Mouse (Mus musculus) CH12.LX (cell line): Measurements from ENCODE around the gene Lmntd2. TPM values are rescaled to one million over a fixed set of nuclear protein-coding genes. Genes with fewer than 3 reads are reported as not detected.

Experiments
- DNase-seq: peaks from one replicate; pipeline ENCODE4 v3.0.0-alpha.2; 2013; ENCODE audit errors: extremely low read depth
- H3K27ac ChIP-seq: 2 replicates; pipeline ENCODE4 v1.5.1; 2012; ENCODE audit warnings: low read depth, mild to moderate bottlenecking, control low read depth, moderate library complexity; ENCODE audit not compliant: insufficient read depth
- H3K27me3 ChIP-seq: replicated peaks from 2 replicates; pipeline ENCODE3; 2012; ENCODE audit warnings: inconsistent platforms
- H3K36me3 ChIP-seq, 2 experiments: replicated peaks in 1 of 2; 2 replicates each; pipeline versions ENCODE3 to v1.6.1; 2012; ENCODE audit warnings: inconsistent platforms in 1 of 2, low read length in 1 of 2, mild to moderate bottlenecking in 1 of 2, mixed read lengths in 1 of 2, moderate library complexity in 1 of 2; ENCODE audit not compliant: control insufficient read depth in 1 of 2, insufficient read depth in 1 of 2
- H3K4me1 ChIP-seq, 2 experiments: 2 replicates each; pipeline ENCODE4 v1.6.1; 2012; ENCODE audit warnings: inconsistent platforms in 1 of 2, moderate library complexity in 1 of 2; ENCODE audit not compliant: insufficient read depth in 2 of 2, control insufficient read depth in 1 of 2
- H3K4me2 ChIP-seq: 2 replicates; pipeline ENCODE4 v1.6.1; 2012; ENCODE audit warnings: low read depth, mild to moderate bottlenecking, control low read depth; ENCODE audit not compliant: poor library complexity, insufficient read depth, severe bottlenecking
- H3K4me3 ChIP-seq, 3 experiments: fragments of 150-350 bp in 1 of 3; sonication (generic) in 1 of 3; replicated peaks in 1 of 3; 2 replicates each; pipeline versions ENCODE3 to v1.5.1; 2011 to 2012; ENCODE audit warnings: low read depth in 2 of 3, low read length in 2 of 3, mild to moderate bottlenecking in 2 of 3, moderate library complexity in 2 of 3, control low read depth in 1 of 3, improper control_type of control experiment in 1 of 3, inconsistent platforms in 1 of 3, mixed read lengths in 1 of 3; ENCODE audit not compliant: poor library complexity in 1 of 3
- H3K79me2 ChIP-seq: replicated peaks from 2 replicates; pipeline ENCODE4 v1.6.1; 2012; ENCODE audit warnings: mild to moderate bottlenecking, moderate library complexity; ENCODE audit not compliant: control insufficient read depth, poor library complexity, insufficient read depth, severe bottlenecking; ENCODE audit errors: extremely low read depth
- H3K9ac ChIP-seq: 2 replicates; pipeline ENCODE4 v1.6.1; 2012; ENCODE audit warnings: low read depth, mild to moderate bottlenecking, control low read depth, moderate library complexity; ENCODE audit not compliant: insufficient read depth
- H3K9me3 ChIP-seq: replicated peaks from 2 replicates; pipeline ENCODE3; 2012; ENCODE audit warnings: low read length, inconsistent platforms, mixed read lengths
- BHLHE40 ChIP-seq: IDR thresholded peaks from 2 replicates; pipeline ENCODE4 v1.6.1; 2011; ENCODE audit warnings: mild to moderate bottlenecking, low read depth, low read length, improper control_type of control experiment
- CHD2 ChIP-seq: IDR thresholded peaks from 2 replicates; pipeline ENCODE4 v1.6.1; 2011; ENCODE audit warnings: low read length, improper control_type of control experiment
- CTCF ChIP-seq, 2 experiments: IDR thresholded peaks in 1 of 2; conservative IDR thresholded peaks in 1 of 2; 2 replicates each; pipeline ENCODE4 v1.5.1; 2011 to 2012; ENCODE audit warnings: low read depth in 2 of 2, low read length in 2 of 2, improper control_type of control experiment in 1 of 2, inconsistent platforms in 1 of 2, mild to moderate bottlenecking in 1 of 2, moderate library complexity in 1 of 2
- E2F4 ChIP-seq: IDR thresholded peaks from 2 replicates; pipeline ENCODE4 v1.6.1; 2011; ENCODE audit warnings: low read depth, low read length, improper control_type of control experiment; ENCODE audit not compliant: insufficient replicate concordance
- ELF1 ChIP-seq: IDR thresholded peaks from 2 replicates; pipeline ENCODE4 v1.6.1; 2014; ENCODE audit warnings: low read depth, mild to moderate bottlenecking, inconsistent platforms, low read length, improper control_type of control experiment
- EP300 ChIP-seq: IDR thresholded peaks from 2 replicates; pipeline ENCODE4 v1.6.1; 2011; ENCODE audit warnings: low read length, improper control_type of control experiment
- ETS1 ChIP-seq: conservative IDR thresholded peaks from 2 replicates; pipeline ENCODE4 v1.6.1; 2012; ENCODE audit warnings: low read depth, mild to moderate bottlenecking, inconsistent platforms, low read length, improper control_type of control experiment, moderate library complexity
- GABPA ChIP-seq: IDR thresholded peaks from 2 replicates; pipeline ENCODE4 v1.6.1; 2012; ENCODE audit warnings: low read depth, low read length, improper control_type of control experiment, inconsistent platforms; ENCODE audit not compliant: insufficient replicate concordance
- HCFC1 ChIP-seq: IDR thresholded peaks from 2 replicates; pipeline ENCODE4 v1.6.1; 2012; ENCODE audit warnings: low read depth, mild to moderate bottlenecking, inconsistent platforms, low read length, improper control_type of control experiment
- IRF4 ChIP-seq: IDR thresholded peaks from 2 replicates; pipeline ENCODE4 v1.6.1; 2014; ENCODE audit warnings: low read depth, mild to moderate bottlenecking, inconsistent platforms, low read length, improper control_type of control experiment
- JUN ChIP-seq: IDR thresholded peaks from 2 replicates; pipeline ENCODE4 v1.6.1; 2011; ENCODE audit warnings: low read depth, mild to moderate bottlenecking, low read length, improper control_type of control experiment, moderate library complexity; ENCODE audit not compliant: insufficient read depth
- JUND ChIP-seq: conservative IDR thresholded peaks from 2 replicates; pipeline ENCODE4 v1.6.1; 2011; ENCODE audit warnings: low read depth, low read length, improper control_type of control experiment
- KAT2A ChIP-seq: IDR thresholded peaks from 2 replicates; pipeline ENCODE4 v1.6.1; 2012; ENCODE audit warnings: low read length, improper control_type of control experiment, inconsistent platforms; ENCODE audit not compliant: insufficient replicate concordance
- MAZ ChIP-seq: IDR thresholded peaks from 2 replicates; pipeline ENCODE4 v1.6.1; 2012; ENCODE audit warnings: low read depth, mild to moderate bottlenecking, inconsistent platforms, low read length, improper control_type of control experiment, moderate library complexity
- MEF2A ChIP-seq: IDR thresholded peaks from 2 replicates; pipeline ENCODE4 v1.6.1; 2014; ENCODE audit warnings: low read depth, mild to moderate bottlenecking, inconsistent platforms, low read length, improper control_type of control experiment, borderline replicate concordance
- MXI1 ChIP-seq: IDR thresholded peaks from 2 replicates; pipeline ENCODE4 v1.6.1; 2011; ENCODE audit warnings: mild to moderate bottlenecking, low read depth, low read length, improper control_type of control experiment
- MYC ChIP-seq: IDR thresholded peaks from 2 replicates; pipeline ENCODE4 v1.6.1; 2011; ENCODE audit warnings: low read depth, mild to moderate bottlenecking, improper control_type of control experiment, low read length
- NELFE ChIP-seq: IDR thresholded peaks from 2 replicates; pipeline ENCODE4 v1.6.1; 2011; ENCODE audit warnings: low read depth, low read length, improper control_type of control experiment
- POLR2A ChIP-seq: IDR thresholded peaks from 2 replicates; pipeline ENCODE4 v1.6.1; 2011; ENCODE audit warnings: low read depth, mild to moderate bottlenecking, improper control_type of control experiment, low read length
- POLR2AphosphoS2 ChIP-seq: IDR thresholded peaks from 2 replicates; pipeline ENCODE4 v1.6.1; 2011; ENCODE audit warnings: low read depth, low read length, improper control_type of control experiment
- RAD21 ChIP-seq: IDR thresholded peaks from 2 replicates; pipeline ENCODE4 v1.6.1; 2011; ENCODE audit warnings: low read depth, mild to moderate bottlenecking, low read length, improper control_type of control experiment, moderate library complexity
- RCOR1 ChIP-seq: conservative IDR thresholded peaks from 2 replicates; pipeline ENCODE4 v1.6.1; 2012; ENCODE audit warnings: low read depth, mild to moderate bottlenecking, inconsistent platforms, low read length, improper control_type of control experiment
- SMC3 ChIP-seq: IDR thresholded peaks from 2 replicates; pipeline ENCODE4 v1.6.1; 2011; ENCODE audit warnings: low read depth, low read length, improper control_type of control experiment
- UBTF ChIP-seq: IDR thresholded peaks from 2 replicates; pipeline ENCODE4 v1.6.1; 2012; ENCODE audit warnings: low read depth, mild to moderate bottlenecking, inconsistent platforms, low read length, improper control_type of control experiment, moderate library complexity
- USF1 ChIP-seq: IDR thresholded peaks from 2 replicates; pipeline ENCODE4 v1.6.1; 2014; ENCODE audit warnings: low read depth, mild to moderate bottlenecking, inconsistent platforms, low read length, improper control_type of control experiment
- ZC3H11A ChIP-seq: IDR thresholded peaks from 2 replicates; pipeline ENCODE4 v1.6.1; 2012; ENCODE audit warnings: low read depth, mild to moderate bottlenecking, inconsistent platforms, low read length, improper control_type of control experiment
- ZKSCAN1 ChIP-seq: IDR thresholded peaks from 2 replicates; pipeline ENCODE4 v1.6.1; 2012; ENCODE audit warnings: low read depth, inconsistent platforms, low read length, improper control_type of control experiment, borderline replicate concordance
- ZMIZ1 ChIP-seq: IDR thresholded peaks from 2 replicates; pipeline ENCODE4 v1.6.1; 2012; ENCODE audit warnings: low read depth, mild to moderate bottlenecking, inconsistent platforms, low read length, improper control_type of control experiment
- dilution Hi-C: fragments of 300-500 bp; cut with MboI; formaldehyde crosslinking; loops from 2 replicates; pipeline ENCODE4 v1.14.3; 2020; ENCODE audit warnings: low sequenced_read_pairs; ENCODE audit not compliant: extremely low pct_unique_long_range_greater_than_20kb, extremely low pct_ligation_motif_present
- in situ Hi-C: fragments of 300-500 bp; cut with MboI; formaldehyde crosslinking; loops from 3 replicates; pipeline ENCODE4 v1.14.3; 2019; ENCODE audit warnings: low sequenced_read_pairs, low pct_ligation_motif_present, low pct_unique_long_range_greater_than_20kb, mixed read lengths
- polyA plus RNA-seq: library from polyadenylated mRNA; unstranded; fragments of >175 nt; gene quantifications from 2 replicates; pipeline ENCODE4 v1.2.1, GENCODE M21; 2012; ENCODE audit warnings: low read depth; ENCODE audit not compliant: insufficient read length
- total RNA-seq, 2 experiments: library from RNA; depleted of rRNA; stranded (reverse); fragments of 300-350 nt in 1 of 2; fragments of >200 nt in 1 of 2; gene quantifications; 2 replicates each; pipeline ENCODE4 v1.2.3; 2012 to 2014

Lmntd2 gene
- total and polyA plus RNA-seq, 3 experiments, result 0.89 to 1.1 (median 0.97) TPM

- no peaks in the 10 kb centered on the region for H3K79me2 ChIP-seq
- H3K27me3 ChIP-seq, result no peaks in the 10 kb centered on the region
- in situ Hi-C loops (no loop called here), dilution Hi-C loops (no loop called here)
- H3K9me3 ChIP-seq, result no peaks in the 10 kb centered on the region
- DNase-seq, result no peak
- no peak overlapping the region for H3K27ac ChIP-seq
- no peak overlapping the region for H3K9ac ChIP-seq
- H3K4me2 ChIP-seq, result no peak overlapping the region
- peaks cover 6 to 8% of the 10 kb centered on the region in 2 experiments for H3K36me3 ChIP-seq
- no peak overlapping the region for H3K4me3 ChIP-seq
- H3K4me1 ChIP-seq, result peaks cover 6 to 18% of the 10 kb centered on the region in 2 experiments
- TF ChIP-seq MEF2A, result no peak
- TF ChIP-seq USF1, result no peak
- TF ChIP-seq SMC3, result no peak
- no peak for TF ChIP-seq EP300
- no peak for TF ChIP-seq MXI1
- TF ChIP-seq NELFE, result no peak
- TF ChIP-seq CTCF (conservative IDR thresholded peaks at IDR 0.05 in 1 of 2, IDR thresholded peaks at IDR 0.05 in 1 of 2; ENCODE audit: low read depth in 2 of 2, low read length in 2 of 2), result no peak
- no peak for TF ChIP-seq UBTF
- no peak for TF ChIP-seq RAD21
- no peak for TF ChIP-seq HCFC1
- TF ChIP-seq JUN, result no peak
- no peak for TF ChIP-seq CHD2
- no peak for TF ChIP-seq RCOR1
- no peak for TF ChIP-seq ZMIZ1
- no peak for TF ChIP-seq E2F4
- TF ChIP-seq JUND, result no peak
- TF ChIP-seq MYC, result no peak
Observed at GRCm38 (mm10) chr7:141196619-141197282, 17.1 kb downstream of the Lmntd2 start.

GRCm38 (mm10) chr7:141195754-141196153 is 18.1 kb downstream of the Lmntd2 start:
- DNase-seq, result no peak
- H3K9me3 ChIP-seq, result no peaks in the 10 kb centered on the region
- H3K9ac ChIP-seq, result no peak overlapping the region
- in situ Hi-C loops, result no loop called here
- no peak overlapping the region for H3K4me2 ChIP-seq
- no peak overlapping the region for H3K27ac ChIP-seq
- no peaks in the 10 kb centered on the region for H3K27me3 ChIP-seq
- H3K4me1 ChIP-seq, result peaks cover 6 to 18% of the 10 kb centered on the region in 2 experiments
- peaks cover 15 to 18% of the 10 kb centered on the region in 2 experiments for H3K36me3 ChIP-seq
- no peak overlapping the region for H3K4me3 ChIP-seq
- dilution Hi-C loops, result no loop called here
- TF ChIP-seq E2F4 (no peak), BHLHE40 (no peak), ZC3H11A (no peak), USF1 (no peak), KAT2A (no peak), MAZ (no peak), GABPA (no peak), IRF4 (no peak), RCOR1 (no peak), UBTF (no peak), ETS1 (no peak), ZKSCAN1 (no peak), POLR2A (no peak), POLR2AphosphoS2 (no peak), NELFE (no peak), HCFC1 (no peak), ELF1 (no peak), MEF2A (no peak), CHD2 (no peak)
- TF ChIP-seq, all 38 proteins: peak for 0
- H3K79me2 ChIP-seq, result no peaks in the 10 kb centered on the region
